Mouse (Mus musculus): Measurements from ENCODE around the gene Celf2. TPM values are rescaled to one million over a fixed set of nuclear protein-coding genes. Genes with fewer than 3 reads are reported as not detected.
"Not testable (repeated sequence)": the region's sequence is repeated elsewhere in the genome, so short reads cannot be mapped to it uniquely, and the experiment has no call there.

Celf2 gene
- total RNA-seq, 2 experiments from 2014 or later = 53.5 to 58.8 TPM

- DNase-seq = no peak
Observed at GRCm38 (mm10) chr2:6594160-6594559, 915.2 kb downstream of the Celf2 start.

GRCm38 (mm10) chr2:6593739-6594138, 915.6 kb downstream of the Celf2 start:
- no peak for DNase-seq

GRCm38 (mm10) chr2:6586122-6586681, 923.2 kb downstream of the Celf2 start:
- DNase-seq = no peak

DNA sequence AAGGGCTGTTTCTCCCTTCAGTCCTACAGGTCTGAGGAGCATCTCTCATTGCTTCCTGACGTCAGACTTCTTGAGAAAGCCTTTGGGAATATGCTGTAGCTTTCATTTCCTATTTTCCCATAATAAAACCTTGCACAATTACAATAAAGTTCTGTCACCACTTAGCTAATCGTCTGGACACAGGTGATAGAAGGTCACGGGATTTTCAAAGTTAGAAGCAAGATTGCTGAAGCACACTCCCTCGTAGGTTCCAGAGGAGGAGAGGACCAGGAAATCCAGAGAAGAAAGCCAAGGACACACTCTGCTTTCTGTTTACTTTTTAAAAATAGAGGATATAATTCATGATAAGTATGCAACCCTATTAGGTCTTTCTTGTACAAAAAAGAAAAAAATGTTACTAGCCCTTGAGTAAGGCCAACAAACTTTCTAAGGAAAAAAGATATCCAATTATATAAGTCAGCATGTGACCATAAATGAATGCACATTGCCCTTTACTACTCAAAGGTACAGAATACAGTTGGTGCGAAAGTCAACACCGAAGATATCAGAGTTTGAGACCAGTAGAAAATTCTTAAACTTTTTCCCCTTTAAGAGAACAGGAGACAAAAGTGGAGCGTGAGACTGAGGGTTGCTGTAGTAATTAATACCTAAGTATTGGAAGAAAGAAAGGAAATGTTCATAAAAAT, 924.2 kb downstream of the Celf2 start:
- no peak for DNase-seq

DNA sequence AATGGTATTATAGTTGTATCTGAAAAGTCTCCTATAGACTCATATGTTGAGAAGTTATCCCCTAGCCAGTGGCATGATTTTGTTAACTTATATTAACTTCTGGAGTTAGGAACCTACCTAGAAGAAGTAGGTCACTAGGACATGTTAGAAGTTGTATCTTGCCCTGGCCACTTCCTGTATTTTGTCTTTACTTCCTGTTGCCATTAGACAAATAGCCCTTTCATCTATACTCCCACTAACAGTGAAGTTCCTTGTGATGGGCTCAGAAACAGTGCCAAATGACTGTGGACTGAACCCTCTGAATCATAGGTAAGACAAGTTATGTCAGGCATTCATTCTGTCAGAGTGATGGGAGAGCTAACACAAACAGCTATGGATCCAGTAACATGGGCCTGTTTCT, 926.7 kb downstream of the Celf2 start:
- no peak for DNase-seq

DNA sequence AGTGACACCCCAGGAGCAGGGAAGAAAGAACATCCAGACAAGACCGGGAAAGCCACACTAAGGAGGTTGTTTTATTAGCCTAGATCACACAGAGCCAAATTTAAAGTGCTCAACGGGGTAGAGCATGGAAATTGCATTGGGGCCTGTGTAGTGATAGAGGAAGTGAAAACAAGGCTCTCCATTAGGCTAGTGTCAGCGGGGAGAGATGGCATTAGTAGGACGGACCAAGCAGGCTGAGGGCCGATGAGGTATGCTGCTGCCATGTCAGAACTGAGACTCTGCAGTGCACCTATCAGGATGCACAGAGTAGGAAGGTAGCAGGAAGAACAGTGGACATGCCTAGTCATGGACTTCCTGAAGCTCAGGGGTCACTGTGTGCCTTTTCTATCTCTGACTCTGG, 929.3 kb downstream of the Celf2 start:
- no peak for DNase-seq

GRCm38 (mm10) chr2:6575316-6575715, 934.0 kb downstream of the Celf2 start:
- DNase-seq = not testable (repeated sequence)

DNA sequence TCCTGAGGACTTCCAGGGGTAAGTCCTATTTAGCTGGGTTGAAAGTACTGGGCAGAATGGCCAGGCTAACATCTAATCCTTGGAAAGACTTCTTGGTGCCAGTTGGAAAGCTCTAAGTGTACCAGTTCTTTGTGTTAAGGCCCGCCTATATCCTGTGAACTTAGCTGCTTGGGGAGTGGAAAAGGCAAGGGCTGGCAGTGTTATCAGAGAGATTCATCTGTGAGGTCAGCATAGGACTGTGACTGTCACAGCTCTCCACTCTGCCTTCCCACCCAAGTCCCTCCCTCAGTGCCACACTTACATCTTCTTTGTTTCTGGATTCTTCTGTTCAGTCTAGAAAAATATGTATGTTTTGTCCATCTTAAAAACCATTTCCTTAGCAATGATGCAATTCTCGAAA, 935.7 kb downstream of the Celf2 start:
- no peak for DNase-seq

DNA sequence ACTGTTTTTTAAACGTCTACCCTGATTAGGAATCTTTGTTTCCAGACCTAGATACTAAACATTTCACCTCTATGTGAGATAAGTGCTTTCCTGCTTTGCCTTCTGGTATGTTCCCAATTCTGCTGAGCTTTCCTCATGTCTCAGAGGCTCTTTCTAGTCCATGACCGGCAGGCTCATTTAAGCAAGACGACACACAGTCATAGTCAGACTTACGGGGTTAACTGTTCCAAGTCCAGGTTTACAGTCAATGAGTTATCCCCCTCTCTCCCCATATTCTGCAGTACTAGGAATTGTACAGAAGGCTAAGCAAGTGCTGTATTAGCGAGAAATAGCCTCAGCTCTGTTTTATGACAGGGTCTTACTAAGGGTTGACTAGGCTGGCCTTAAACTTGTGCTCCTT, 936.4 kb downstream of the Celf2 start:
- no peak for DNase-seq

DNA sequence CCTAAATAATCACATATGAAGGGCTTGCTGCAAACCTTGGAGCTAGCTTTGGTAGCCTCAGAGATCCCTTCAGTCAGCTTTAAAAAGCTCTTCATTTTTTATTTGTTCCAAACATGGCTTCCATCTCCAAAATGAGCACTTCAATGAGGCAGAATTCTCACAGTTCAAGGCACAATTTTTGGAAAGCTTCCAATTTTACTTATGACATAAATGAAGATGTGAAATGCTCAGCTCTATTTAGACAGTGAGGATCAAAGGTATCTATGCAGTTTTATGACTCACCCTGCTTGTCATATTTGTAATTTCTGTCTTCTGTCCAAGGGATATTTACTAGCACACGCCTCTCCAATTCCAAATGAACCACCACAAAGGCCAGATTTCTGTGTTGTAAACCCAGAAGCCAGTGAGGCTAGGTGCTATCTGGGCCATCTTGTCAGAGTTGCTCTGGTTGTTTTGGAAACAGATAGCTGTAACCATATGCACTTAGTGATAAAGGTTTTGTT, 940.3 kb downstream of the Celf2 start:
- no peak for DNase-seq

DNA sequence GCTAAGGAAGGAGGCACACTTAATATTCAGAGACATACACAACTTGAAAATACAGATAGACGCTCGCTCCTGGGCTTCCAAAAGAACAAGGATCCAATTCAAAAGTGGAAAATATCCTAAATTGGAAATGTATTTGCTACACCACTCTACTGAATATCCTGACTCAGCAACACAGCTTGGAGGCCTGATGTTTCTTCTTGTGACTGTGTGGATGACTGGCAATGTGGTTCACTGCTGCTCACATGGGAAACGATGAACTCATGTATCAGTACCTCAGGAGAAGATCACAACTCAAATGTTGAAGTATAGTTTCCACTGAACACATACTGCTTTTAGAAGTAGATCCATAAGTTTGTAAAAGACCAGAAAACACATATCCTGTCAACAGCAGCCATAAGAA, 944.2 kb downstream of the Celf2 start:
- DNase-seq = no peak

DNA sequence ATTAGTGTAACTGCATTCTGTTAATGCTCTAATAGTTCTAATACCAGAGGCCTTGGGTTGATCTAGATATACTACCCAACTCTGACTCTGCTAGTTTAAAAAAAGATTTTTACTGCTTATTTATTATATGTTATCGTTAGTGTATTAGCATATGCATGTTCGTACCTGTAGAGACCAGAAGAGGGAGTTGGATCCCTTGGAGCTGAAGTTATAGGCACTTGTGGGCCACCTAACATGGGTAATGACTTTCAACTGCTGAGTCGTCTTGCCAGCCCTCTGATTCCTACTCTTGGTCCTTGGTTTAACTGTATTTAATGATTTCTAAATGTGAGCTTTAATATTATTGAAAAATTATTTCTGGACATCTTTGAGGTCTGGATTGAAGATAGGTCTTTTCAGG, 948.0 kb downstream of the Celf2 start:
- no peak for DNase-seq

DNA sequence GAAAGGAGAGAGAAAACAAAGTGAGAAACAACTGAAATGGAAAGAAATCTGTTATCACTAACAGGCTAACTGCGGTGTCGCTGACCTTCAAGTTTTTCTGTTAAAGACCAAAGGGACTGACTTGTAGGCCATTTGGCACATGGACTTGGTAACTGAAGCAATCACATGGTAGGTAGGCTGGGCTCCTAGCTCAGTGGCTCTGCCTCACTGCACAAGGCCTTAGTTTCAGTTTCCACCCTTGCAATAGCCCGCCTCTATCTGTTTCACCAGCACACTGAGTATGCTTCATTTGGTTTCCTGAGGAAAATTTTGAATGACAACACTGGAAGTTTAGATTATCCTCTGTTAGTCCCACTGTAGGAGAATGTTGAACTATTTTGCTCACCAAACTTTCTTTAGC, 948.6 kb downstream of the Celf2 start:
- DNase-seq = no peak

- DNase-seq = no peak
Observed at GRCm38 (mm10) chr2:6559581-6559980, 949.8 kb downstream of the Celf2 start.

DNA sequence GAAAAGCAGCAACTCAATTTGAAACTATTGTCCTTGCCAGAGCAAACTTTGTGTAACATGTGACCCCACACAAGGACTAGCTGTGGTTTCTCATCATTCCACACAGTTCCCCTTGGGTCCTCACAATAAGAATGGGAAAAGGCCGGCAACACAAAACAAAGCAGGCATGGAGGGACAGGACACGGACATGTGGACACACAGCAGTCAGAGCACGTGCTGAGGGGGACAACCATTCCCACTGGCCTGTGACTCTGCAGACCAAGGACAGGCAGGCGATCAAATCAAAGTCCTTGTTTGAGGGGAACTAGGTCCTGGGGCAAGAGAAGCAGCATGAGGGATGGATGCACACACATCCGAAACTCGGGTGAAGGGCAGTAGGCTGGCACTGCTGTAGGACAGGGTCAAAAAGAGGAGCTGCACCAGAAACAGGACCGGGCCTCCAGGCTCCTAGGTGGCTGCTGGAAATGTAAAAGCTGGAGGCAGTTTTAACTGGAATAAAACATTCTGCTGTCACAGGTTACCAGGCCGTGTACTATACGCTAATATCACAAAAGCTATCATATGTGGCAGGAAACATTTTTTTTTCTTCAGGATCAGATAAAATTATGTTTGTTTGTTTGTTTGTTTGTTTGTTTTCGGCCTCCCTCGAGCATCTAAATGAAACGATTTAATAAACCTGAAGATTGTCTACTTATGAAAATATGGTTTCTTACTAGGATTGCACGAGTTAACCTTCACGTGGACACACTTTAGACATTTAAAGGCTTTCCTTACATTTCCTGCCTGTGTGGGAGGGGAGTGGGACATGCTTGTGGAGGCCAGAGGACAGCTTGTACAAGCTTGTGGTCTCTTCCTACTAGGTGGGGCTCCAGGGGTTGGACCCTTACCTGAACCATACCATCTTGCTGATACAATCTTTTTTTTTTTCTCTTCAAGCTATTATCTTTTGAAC, 950.8 kb downstream of the Celf2 start:
- no peak for DNase-seq

DNA sequence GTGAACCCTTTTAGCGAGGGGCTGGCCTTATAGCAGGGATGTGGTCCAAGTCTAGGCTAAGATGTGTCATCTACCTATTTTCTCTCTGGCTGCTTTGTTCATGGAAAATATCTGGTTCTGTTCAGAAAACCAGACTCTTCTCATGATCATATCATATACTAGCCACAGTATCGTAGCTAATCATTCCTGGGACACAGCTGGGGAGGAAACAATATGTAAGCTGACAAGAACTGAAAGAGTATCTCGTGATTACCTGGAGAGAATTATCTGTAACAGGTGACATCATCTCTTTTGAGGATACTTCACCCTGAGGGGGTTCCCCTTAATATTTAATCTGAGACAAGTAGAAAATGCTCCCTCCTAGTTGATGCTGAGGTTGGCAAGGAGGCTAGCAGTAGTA, 951.6 kb downstream of the Celf2 start:
- DNase-seq = no peak

GRCm38 (mm10) chr2:6556913-6557312, 952.5 kb downstream of the Celf2 start:
- no peak for DNase-seq

DNA sequence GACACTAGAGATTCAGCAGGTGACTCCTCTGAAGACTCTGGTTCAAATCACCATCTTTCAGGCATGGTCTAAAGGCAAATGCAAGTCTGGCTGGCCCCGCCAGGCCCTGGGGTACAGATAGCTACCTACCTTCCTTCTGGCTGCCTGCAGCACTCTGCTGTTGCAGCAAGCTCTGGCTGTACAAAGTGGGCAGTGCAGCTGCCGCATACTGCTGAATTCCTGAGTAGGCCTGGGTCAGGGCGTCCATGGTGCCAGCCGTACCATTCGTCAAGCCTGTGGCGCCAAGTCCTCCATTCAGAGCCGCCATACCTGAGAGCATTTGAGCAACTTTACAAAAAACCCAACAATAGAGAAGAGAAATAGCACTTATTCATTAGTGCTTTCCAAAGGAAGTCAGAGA, 955.7 kb downstream of the Celf2 start:
- no peak for DNase-seq

GRCm38 (mm10) chr2:6549251-6549650, 960.1 kb downstream of the Celf2 start:
- no peak for DNase-seq

- no peak for DNase-seq
Observed at GRCm38 (mm10) chr2:6547139-6547664, 962.2 kb downstream of the Celf2 start.

GRCm38 (mm10) chr2:6546462-6547138, 962.8 kb downstream of the Celf2 start:
- DNase-seq = no peak

Data from gastrocnemius, postnatal 25 days (tissue).